In the genomic region with DNA sequence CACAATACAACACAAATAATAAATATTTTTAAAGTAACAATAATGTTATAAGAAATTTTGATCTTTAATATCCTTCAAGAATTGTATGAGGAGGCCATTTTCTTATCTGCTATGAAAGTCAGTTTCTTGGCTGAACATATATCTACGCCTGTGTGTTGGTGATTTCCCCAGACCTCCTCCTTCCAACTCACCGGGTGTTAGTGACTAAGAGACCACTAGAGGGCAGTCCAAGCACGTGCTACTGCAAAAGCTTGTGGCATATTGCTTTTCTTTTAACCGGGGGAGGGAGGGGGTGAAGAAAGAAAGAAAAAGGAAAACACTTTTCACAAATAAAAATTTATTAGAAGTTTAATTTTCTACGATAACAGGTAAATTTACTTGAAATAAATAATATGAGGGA, we compare ENCODE assay signal across 9 mouse cellular contexts.
DNase-seq lines count a peak whose midpoint lies in the region; ATAC-seq lines count a peak whose summit lies in the region.
"Had no signal": no experiment of that assay in that cellular context is flagged by ENCODE, and none has a peak within 500 bp of the region (broad histone marks: within the 10 kb centered on the region; RNA-seq: fewer than 3 reads in every experiment).

No protein-coding gene starts in this region.

- no peaks in the 10 kb centered on the region for H3K27me3 ChIP-seq in heart, embryonic 10.5 days (ENCODE audit: insufficient read depth, poor library complexity, severe bottlenecking)
- no peaks in the 10 kb centered on the region for H3K27me3 ChIP-seq in embryonic facial prominence, embryonic 11.5 days (ENCODE audit: control insufficient read depth, insufficient read depth, low read length)
- no peaks in the 10 kb centered on the region for H3K27me3 ChIP-seq in splenic B cell, adult 2 months (ENCODE audit: control insufficient read depth, insufficient read depth, low read length, poor library complexity, severe bottlenecking)

- intact Hi-C loops in heart, postnatal 14 days (cut with DNase I), result loop anchor here (1.0 kb wide), 1 partner anchor 61 kb away; no protein-coding TSS in a partner anchor

- H3K9ac ChIP-seq in embryonic facial prominence, embryonic 11.5 days (replicated peaks; ENCODE audit: low read length), result no peak overlapping the region

- H3K27ac ChIP-seq in heart, embryonic 10.5 days, result no peak overlapping the region
- H3K27ac ChIP-seq in embryonic facial prominence, embryonic 11.5 days (replicated peaks; ENCODE audit: low read depth, low read length), result no peak overlapping the region
- H3K27ac ChIP-seq: macrophage had no signal

- no peak overlapping the region for H3K4me2 ChIP-seq in embryonic facial prominence, embryonic 11.5 days (ENCODE audit: low read depth, low read length)

- H3K4me1 ChIP-seq in heart, embryonic 10.5 days, result no peaks in the 10 kb centered on the region
- H3K4me1 ChIP-seq in embryonic facial prominence, embryonic 11.5 days (ENCODE audit: control insufficient read depth, insufficient read depth, low read length), result no peaks in the 10 kb centered on the region

- no peak for ATAC-seq in embryonic facial prominence, embryonic 11.5 days (replicated peaks; ENCODE audit: insufficient number of reproducible peaks, low FRiP score, low TSS enrichment, low read depth)

- H3K9me3 ChIP-seq in heart, embryonic 10.5 days, result no peaks in the 10 kb centered on the region
- H3K9me3 ChIP-seq in embryonic facial prominence, embryonic 11.5 days (replicated peaks; ENCODE audit: control insufficient read depth, low read length), result no peaks in the 10 kb centered on the region

- peak; percentile 61 to 75 for DNase-seq in heart, adult 18-20 months
- DNase-seq in heart, embryonic 10.5 days (ENCODE audit: low spot score), result no peak
- peak; percentile 73 for DNase-seq in adrenal gland, postnatal 14 days
- peak; percentile 86 for DNase-seq in embryonic facial prominence, embryonic 11.5 days (ENCODE audit: low spot score)
- DNase-seq in heart, postnatal 14 days, result peak; percentile 47 to 72
- DNase-seq in layer of hippocampus, adult 8-10 months (ENCODE audit: low spot score in 2 of 2), result peak; percentile 30 to 61
- DNase-seq in lung, postnatal 36 days, result peak; percentile 80
- DNase-seq in splenic B cell, adult 2 months (ENCODE audit: low read depth, low spot score), result peak; percentile 6

- no peak overlapping the region for H3K4me3 ChIP-seq in heart, embryonic 10.5 days
- no peak overlapping the region for H3K4me3 ChIP-seq in embryonic facial prominence, embryonic 11.5 days (ENCODE audit: low read depth, low read length)

- 14% methylated on average over 5 of the region's 5 CpGs for WGBS in heart, embryonic 10.5 days
- WGBS in embryonic facial prominence, embryonic 11.5 days, result 13% methylated on average over 5 of the region's 5 CpGs

- no peaks in the 10 kb centered on the region for H3K36me3 ChIP-seq in heart, embryonic 10.5 days
- no peaks in the 10 kb centered on the region for H3K36me3 ChIP-seq in embryonic facial prominence, embryonic 11.5 days (replicated peaks; ENCODE audit: control insufficient read depth, insufficient read depth, low read depth, low read length)
- no peaks in the 10 kb centered on the region for H3K36me3 ChIP-seq in splenic B cell, adult 2 months (ENCODE audit: control insufficient read depth, insufficient read depth, low read length, poor library complexity, severe bottlenecking)
